Mouse (Mus musculus) lung, adult 2 months (tissue): ENCODE data around the gene Pax3. TPM values are rescaled to one million over a fixed set of nuclear protein-coding genes. Genes with fewer than 3 reads are reported as not detected.

Experiments
- DNase-seq: peaks from one replicate; pipeline ENCODE4 v3.0.0; 2022
- H3K4me1 ChIP-seq: fragments of 200-500 bp; 2 replicates; pipeline ENCODE4 v1.6.1; 2011; ENCODE audit warnings: low read length; ENCODE audit not compliant: control insufficient read depth, insufficient read depth
- H3K4me3 ChIP-seq: fragments of 200-500 bp; replicated peaks from 2 replicates; pipeline ENCODE3; 2011; ENCODE audit warnings: low read depth, mild to moderate bottlenecking, control low read depth, low read length; ENCODE audit errors: extremely low read depth
- CTCF ChIP-seq: fragments of 200-500 bp; IDR thresholded peaks from 2 replicates; pipeline ENCODE4 v1.5.1; 2011; ENCODE audit warnings: mild to moderate bottlenecking, low read length, control low read depth; ENCODE audit not compliant: insufficient read depth
- POLR2A ChIP-seq: fragments of 200-500 bp; IDR thresholded peaks from 2 replicates; pipeline ENCODE4 v1.6.1; 2011; ENCODE audit warnings: low read depth, mild to moderate bottlenecking, control low read depth, low read length, borderline replicate concordance; ENCODE audit errors: extremely low read depth
- WGBS: fragments of 180-500 bp; shearing (Covaris S2); methylation state at CpG from one replicate; pipeline ENCODE4 v1.1.7; 2018; 5-methylcytosine and 5-hydroxymethylcytosine counted together
- polyA plus RNA-seq: library from polyadenylated mRNA; depleted of rRNA; stranded (reverse); fragments of >200 nt; gene quantifications from 2 replicates; pipeline ENCODE4 v1.2.3, GENCODE M21; 2012

The Pax3 gene
- polyA plus RNA-seq, 1 experiment: not detected

GRCm38 (mm10) chr1:78200191-78200590 lies 3.3 kb upstream of the Pax3 start:
- TF ChIP-seq POLR2A (no peak), CTCF (no peak)
- H3K4me1 ChIP-seq: peaks cover 10% of the 10 kb centered on the region
- no peak for DNase-seq
- WGBS: 3% methylated on average over 15 of the region's 15 CpGs
- no peak overlapping the region for H3K4me3 ChIP-seq

- DNase-seq: no peak
- 3% methylated on average over 9 of the region's 9 CpGs for WGBS
Measured at GRCm38 (mm10) chr1:78199221-78199620, 2.3 kb upstream of the Pax3 start.

GRCm38 (mm10) chr1:78198319-78198940 lies 1.5 kb upstream of the Pax3 start:
- Histone ChIP-seq H3K4me3 (no peak overlapping the region), H3K4me1 (peaks cover 7% of the 10 kb centered on the region)
- WGBS: 5% methylated on average over 9 of the region's 9 CpGs
- DNase-seq: no peak
- TF ChIP-seq POLR2A (no peak), CTCF (no peak)

More at GRCm38 (mm10) chr1:78199221-78199620, 2.3 kb upstream of the Pax3 start:
- peaks cover 10% of the 10 kb centered on the region for H3K4me1 ChIP-seq
- TF ChIP-seq POLR2A (no peak), CTCF (no peak)
- no peak overlapping the region for H3K4me3 ChIP-seq

GRCm38 (mm10) chr1:78197351-78198234 lies 659 bp upstream of the Pax3 start:
- Histone ChIP-seq H3K4me3 (peak overlapping the region; percentile 17), H3K4me1 (peaks cover 7% of the 10 kb centered on the region)
- no peak for DNase-seq
- TF ChIP-seq POLR2A: no peak
- no peak for TF ChIP-seq CTCF
- WGBS: 6% methylated on average over 21 of the region's 21 CpGs

GRCm38 (mm10) chr1:78195771-78196712 lies 892 bp downstream of the Pax3 start:
- DNase-seq: no peak
- Histone ChIP-seq H3K4me1 (peaks cover 7% of the 10 kb centered on the region), H3K4me3 (no peak overlapping the region)
- TF ChIP-seq POLR2A (no peak), CTCF (no peak)
- 3% methylated on average over 42 of the region's 42 CpGs for WGBS

GRCm38 (mm10) chr1:78195145-78195544 lies 1.8 kb downstream of the Pax3 start:
- 7% methylated on average over 21 of the region's 21 CpGs for WGBS
- TF ChIP-seq POLR2A (no peak), CTCF (no peak)
- no peak for DNase-seq
- Histone ChIP-seq H3K4me1 (peaks cover 7% of the 10 kb centered on the region), H3K4me3 (no peak overlapping the region)

- H3K4me1 ChIP-seq: peaks cover 7% of the 10 kb centered on the region
- WGBS: 11% methylated on average over 6 of the region's 6 CpGs
Measured at GRCm38 (mm10) chr1:78194381-78195047, 2.4 kb downstream of the Pax3 start.

GRCm38 (mm10) chr1:78193465-78193991 lies 3.4 kb downstream of the Pax3 start:
- no peak overlapping the region for H3K4me3 ChIP-seq

More at GRCm38 (mm10) chr1:78194381-78195047, 2.4 kb downstream of the Pax3 start:
- DNase-seq: no peak
- TF ChIP-seq POLR2A (no peak), CTCF (no peak)
- H3K4me3 ChIP-seq: no peak overlapping the region

More at GRCm38 (mm10) chr1:78193465-78193991, 3.4 kb downstream of the Pax3 start:
- no peak for DNase-seq
- TF ChIP-seq CTCF (no peak), POLR2A (no peak)
- WGBS: 6% methylated on average over 20 of the region's 20 CpGs
- H3K4me1 ChIP-seq: peaks cover 7% of the 10 kb centered on the region
